Mouse (Mus musculus) heart, embryonic 14.5 days (tissue): ENCODE measurements at regions not wholly inside any gene's neighbourhood (a gene's known extent, or its start where the extent isn't known, plus 50 kb on each side); places are given as distances from the start of the nearest gene placed in this dataset.

Experiments
- ATAC-seq: fragments of 200-750 bp; cut with Nextera tagmentation; 2 replicates; pipeline ENCODE4 v1.8.0; 2017; ENCODE audit warnings: low read depth, moderate TSS enrichment; ENCODE audit not compliant: insufficient number of reproducible peaks, insufficient read depth, low FRiP score
- H3K27ac ChIP-seq, 2 experiments: fragments of 200-500 bp in 1 of 2; fragments of 300-500 bp in 1 of 2; sonication (generic) in 1 of 2; replicated peaks in 1 of 2; 2 replicates each; pipeline ENCODE4 v1.5.1; 2012 to 2014; ENCODE audit warnings: low read depth in 2 of 2, low read length in 2 of 2, control low read depth in 1 of 2, mild to moderate bottlenecking in 1 of 2, mixed read lengths in 1 of 2; ENCODE audit not compliant: control insufficient read depth in 1 of 2, insufficient read depth in 1 of 2
- H3K27me3 ChIP-seq: fragments of 300-500 bp; sonication (generic); 2 replicates; pipeline ENCODE4 v1.6.1; 2014; ENCODE audit warnings: mild to moderate bottlenecking, low read length, control low read depth; ENCODE audit not compliant: control insufficient read depth, insufficient read depth
- H3K36me3 ChIP-seq: fragments of 300-500 bp; sonication (generic); 2 replicates; pipeline ENCODE4 v1.6.1; 2014; ENCODE audit warnings: mild to moderate bottlenecking, control low read depth, low read length, mixed read lengths; ENCODE audit not compliant: control insufficient read depth, insufficient read depth
- H3K4me1 ChIP-seq, 2 experiments: fragments of 200-500 bp in 1 of 2; fragments of 300-500 bp in 1 of 2; sonication (generic) in 1 of 2; 2 replicates each; pipeline ENCODE4 v1.6.1; 2012 to 2014; ENCODE audit warnings: low read length in 2 of 2, control low read depth in 1 of 2, mixed read lengths in 1 of 2; ENCODE audit not compliant: control insufficient read depth in 2 of 2, insufficient read depth in 2 of 2
- H3K4me2 ChIP-seq: fragments of 300-500 bp; sonication (generic); 2 replicates; pipeline ENCODE4 v1.6.1; 2014; ENCODE audit warnings: mild to moderate bottlenecking, low read length
- H3K4me3 ChIP-seq, 2 experiments: fragments of 200-500 bp in 1 of 2; fragments of 300-500 bp in 1 of 2; sonication (generic) in 1 of 2; 2 replicates each; pipeline ENCODE4 v1.5.1; 2012 to 2014; ENCODE audit warnings: low read length in 2 of 2, mild to moderate bottlenecking in 2 of 2, control low read depth in 1 of 2, low read depth in 1 of 2, moderate library complexity in 1 of 2; ENCODE audit not compliant: control insufficient read depth in 1 of 2, insufficient read depth in 1 of 2
- H3K9ac ChIP-seq: fragments of 300-500 bp; sonication (generic); 2 replicates; pipeline ENCODE4 v1.6.1; 2014; ENCODE audit warnings: mild to moderate bottlenecking, low read length
- H3K9me3 ChIP-seq: fragments of 300-500 bp; sonication (generic); 2 replicates; pipeline ENCODE4 v1.6.1; 2016; ENCODE audit warnings: low read length, control low read depth; ENCODE audit not compliant: control insufficient read depth
- WGBS: fragments of 180-500 bp; shearing (Covaris S2); extraction: QIAGEN DNeasy Blood & Tissue Kit; methylation state at CpG from one replicate; pipeline ENCODE4 v1.1.7; 2014; 5-methylcytosine and 5-hydroxymethylcytosine counted together

DNA sequence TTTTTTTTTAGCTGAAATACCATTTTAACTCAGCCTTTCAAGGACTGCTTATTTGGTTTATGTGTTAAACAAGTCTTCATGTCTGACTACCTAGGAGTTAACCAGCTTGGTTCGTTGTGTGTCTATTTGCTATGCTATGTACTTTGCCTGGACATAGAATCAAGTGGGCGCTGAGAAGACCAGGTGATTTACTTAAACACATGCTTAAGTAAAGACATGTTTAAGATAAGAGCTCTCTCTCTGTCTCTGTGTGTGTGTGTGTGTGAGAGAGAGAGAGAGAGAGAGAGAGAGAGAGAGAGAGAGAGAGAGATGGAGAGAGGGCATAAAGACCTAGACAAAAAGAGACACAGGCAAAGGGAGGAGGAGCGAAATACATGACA, 302.3 kb downstream of the Pik3r1 start:
- Histone ChIP-seq H3K9ac (no peak overlapping the region), H3K4me2 (no peak overlapping the region), H3K4me3 (no peak overlapping the region), H3K4me1 (no peaks in the 10 kb centered on the region), H3K27me3 (no peaks in the 10 kb centered on the region), H3K9me3 (no peaks in the 10 kb centered on the region), H3K27ac (no peak overlapping the region), H3K36me3 (no peaks in the 10 kb centered on the region)
- no peak for ATAC-seq
- 75% methylated on average over 3 of the region's 3 CpGs for WGBS

DNA sequence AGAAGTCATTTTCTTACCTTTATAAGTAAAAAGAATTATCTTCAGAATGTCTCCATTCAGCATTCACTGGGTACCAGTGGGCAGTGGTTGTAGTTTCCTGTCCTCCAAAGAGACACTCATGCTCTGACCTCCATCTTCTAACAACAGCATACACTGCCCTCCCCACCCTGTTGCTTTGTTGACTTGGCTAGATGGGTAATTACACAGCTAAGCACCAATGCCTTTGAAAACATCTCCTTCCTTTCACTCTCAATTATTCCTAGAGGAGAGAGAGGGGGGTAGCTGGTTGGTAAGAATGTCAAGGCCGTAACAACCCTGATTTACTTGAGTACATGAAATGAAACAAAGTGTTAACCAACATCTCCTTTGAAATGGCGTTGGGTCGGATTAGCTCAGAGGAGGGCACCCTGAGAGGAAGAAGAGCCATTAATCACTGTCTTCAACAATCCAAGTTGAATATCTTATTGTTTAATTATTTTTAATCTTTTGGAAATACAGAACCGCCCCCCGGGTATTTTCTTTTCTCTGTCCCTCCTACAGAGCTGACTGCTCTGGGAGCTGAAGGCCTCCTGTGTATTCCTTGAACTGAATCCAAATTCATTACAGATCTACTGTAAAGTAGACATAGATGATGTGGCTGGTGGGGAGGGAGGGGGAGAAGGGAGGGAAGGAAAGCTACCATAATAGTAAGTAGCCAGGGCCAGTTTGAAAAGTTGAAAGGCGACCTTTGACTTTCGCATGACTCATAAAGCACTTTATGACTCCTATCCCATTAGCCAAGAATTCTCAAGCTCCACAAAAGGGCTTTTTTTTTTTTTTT, 302.9 kb downstream of the Pik3r1 start:
- Histone ChIP-seq H3K9ac (no peak overlapping the region), H3K4me1 (no peaks in the 10 kb centered on the region), H3K9me3 (no peaks in the 10 kb centered on the region), H3K4me2 (no peak overlapping the region), H3K27me3 (no peaks in the 10 kb centered on the region), H3K4me3 (no peak overlapping the region), H3K36me3 (no peaks in the 10 kb centered on the region), H3K27ac (no peak overlapping the region)
- ATAC-seq, result no peak
- WGBS, result 81% methylated on average over 7 of the region's 7 CpGs

DNA sequence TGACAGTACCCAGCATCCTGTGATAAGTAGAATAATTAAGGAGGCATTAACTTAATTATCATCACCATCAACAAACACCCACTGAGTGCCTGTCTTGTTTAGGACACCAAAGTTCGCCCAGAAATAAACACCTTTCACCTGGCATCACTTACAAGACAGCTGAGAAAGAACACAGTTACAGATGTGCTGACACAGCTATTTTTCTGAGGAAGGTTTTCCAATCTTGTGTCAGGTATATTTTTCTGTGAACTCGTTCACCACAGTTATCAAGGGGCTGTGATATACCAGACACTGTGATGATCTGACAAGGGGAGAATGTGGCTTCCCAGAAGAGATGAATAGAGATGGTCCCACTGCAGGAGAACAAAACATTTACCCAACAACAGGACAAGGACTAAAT, 311.1 kb downstream of the Pik3r1 start:
- H3K27ac ChIP-seq, result no peak overlapping the region
- 48% methylated on average over 2 of the region's 2 CpGs for WGBS
- no peak overlapping the region for H3K4me3 ChIP-seq
- no peak overlapping the region for H3K9ac ChIP-seq
- no peaks in the 10 kb centered on the region for H3K36me3 ChIP-seq
- H3K4me1 ChIP-seq, result no peaks in the 10 kb centered on the region
- H3K4me2 ChIP-seq, result no peak overlapping the region
- H3K27me3 ChIP-seq, result no peaks in the 10 kb centered on the region
- ATAC-seq, result no peak
- no peaks in the 10 kb centered on the region for H3K9me3 ChIP-seq

- Histone ChIP-seq H3K27me3 (no peaks in the 10 kb centered on the region), H3K4me1 (no peaks in the 10 kb centered on the region), H3K9me3 (no peaks in the 10 kb centered on the region), H3K9ac (no peak overlapping the region), H3K36me3 (no peaks in the 10 kb centered on the region), H3K27ac (no peak overlapping the region), H3K4me3 (no peak overlapping the region), H3K4me2 (no peak overlapping the region)
- ATAC-seq, result no peak
These were observed 313.7 kb downstream of the Pik3r1 start for GRCm38 (mm10) chr13:101454276-101454675.

- H3K4me1 ChIP-seq, result no peaks in the 10 kb centered on the region
- no peak overlapping the region for H3K4me3 ChIP-seq
- no peaks in the 10 kb centered on the region for H3K9me3 ChIP-seq
- H3K36me3 ChIP-seq, result no peaks in the 10 kb centered on the region
- 79% methylated on average over 6 of the region's 6 CpGs for WGBS
- no peak overlapping the region for H3K9ac ChIP-seq
- H3K27me3 ChIP-seq, result no peaks in the 10 kb centered on the region
- ATAC-seq, result no peak
- no peak overlapping the region for H3K4me2 ChIP-seq
- H3K27ac ChIP-seq, result no peak overlapping the region
These were observed 317.5 kb downstream of the Pik3r1 start for GRCm38 (mm10) chr13:101450501-101450900.

GRCm38 (mm10) chr13:101439517-101439916, 328.5 kb downstream of the Pik3r1 start:
- 84% methylated on average over 3 of the region's 3 CpGs for WGBS
- ATAC-seq, result no peak
- H3K27me3 ChIP-seq, result no peaks in the 10 kb centered on the region

GRCm38 (mm10) chr13:101439041-101439440, 329.0 kb downstream of the Pik3r1 start:
- no peaks in the 10 kb centered on the region for H3K9me3 ChIP-seq
- no peaks in the 10 kb centered on the region for H3K27me3 ChIP-seq
- H3K27ac ChIP-seq, result no peak overlapping the region
- H3K4me3 ChIP-seq, result no peak overlapping the region
- no peak for ATAC-seq
- H3K4me2 ChIP-seq, result no peak overlapping the region
- 82% methylated on average over 6 of the region's 6 CpGs for WGBS
- no peak overlapping the region for H3K9ac ChIP-seq
- H3K4me1 ChIP-seq, result no peaks in the 10 kb centered on the region
- H3K36me3 ChIP-seq, result no peaks in the 10 kb centered on the region

More at GRCm38 (mm10) chr13:101439517-101439916, 328.5 kb downstream of the Pik3r1 start:
- H3K9me3 ChIP-seq, result no peaks in the 10 kb centered on the region
- H3K9ac ChIP-seq, result no peak overlapping the region
- H3K4me1 ChIP-seq, result no peaks in the 10 kb centered on the region
- H3K4me3 ChIP-seq, result no peak overlapping the region
- no peak overlapping the region for H3K27ac ChIP-seq
- no peak overlapping the region for H3K4me2 ChIP-seq
- H3K36me3 ChIP-seq, result no peaks in the 10 kb centered on the region

GRCm38 (mm10) chr13:101433162-101433561, 334.9 kb downstream of the Pik3r1 start:
- H3K4me2 ChIP-seq, result no peak overlapping the region
- ATAC-seq, result no peak
- 93% methylated on average over 6 of the region's 6 CpGs for WGBS
- H3K27me3 ChIP-seq, result no peaks in the 10 kb centered on the region
- H3K9me3 ChIP-seq, result no peaks in the 10 kb centered on the region
- H3K4me1 ChIP-seq, result no peaks in the 10 kb centered on the region
- no peak overlapping the region for H3K4me3 ChIP-seq
- no peak overlapping the region for H3K9ac ChIP-seq
- no peak overlapping the region for H3K27ac ChIP-seq
- H3K36me3 ChIP-seq, result no peaks in the 10 kb centered on the region
